Mouse (Mus musculus): ENCODE data around the gene Polr1d. TPM values are rescaled to one million over a fixed set of nuclear protein-coding genes. Genes with fewer than 3 reads are reported as not detected.

The Polr1d gene
- polyA plus RNA-seq, 1 experiment from 2014 or later: 87.3 TPM

GRCm38 (mm10) chr5:147041965-147042937, 34.6 kb upstream of the Polr1d start:
- no peaks in the 10 kb centered on the region for H3K9me3 ChIP-seq (replicated peaks; ENCODE audit: control insufficient read depth, low read length)
- H3K4me1 ChIP-seq (ENCODE audit: control insufficient read depth, insufficient read depth, low read length): peaks cover 28% of the 10 kb centered on the region
- no peak overlapping the region for H3K4me2 ChIP-seq (ENCODE audit: low read depth, low read length)
- peaks cover 15% of the 10 kb centered on the region for H3K36me3 ChIP-seq (ENCODE audit: control insufficient read depth, insufficient read depth)
- H3K9ac ChIP-seq (ENCODE audit: low read length): no peak overlapping the region
- no peak overlapping the region for H3K4me3 ChIP-seq (ENCODE audit: low read length)
- WGBS: 85% methylated on average over 40 of the region's 40 CpGs
- no peak overlapping the region for H3K27ac ChIP-seq (ENCODE audit: low read length)
- ATAC-seq (replicated peaks; ENCODE audit: extremely low read depth, insufficient read depth, low FRiP score): no peak
- no peaks in the 10 kb centered on the region for H3K27me3 ChIP-seq (ENCODE audit: control insufficient read depth, insufficient read depth, low read length)

- Histone ChIP-seq H3K4me3 (ENCODE audit: low read length) (no peak overlapping the region), H3K4me1 (ENCODE audit: control insufficient read depth, insufficient read depth, low read length) (peaks cover 21% of the 10 kb centered on the region)
These were observed 33.5 kb upstream of the Polr1d start for GRCm38 (mm10) chr5:147043240-147043844.

GRCm38 (mm10) chr5:147045311-147045710, 31.5 kb upstream of the Polr1d start:
- ATAC-seq (replicated peaks; ENCODE audit: extremely low read depth, insufficient read depth, low FRiP score): no peak
- 61% methylated on average over 10 of the region's 11 CpGs for WGBS
- Histone ChIP-seq H3K27me3 (ENCODE audit: control insufficient read depth, insufficient read depth, low read length) (no peaks in the 10 kb centered on the region), H3K4me2 (ENCODE audit: low read depth, low read length) (no peak overlapping the region), H3K4me3 (ENCODE audit: low read length) (no peak overlapping the region), H3K4me1 (ENCODE audit: control insufficient read depth, insufficient read depth, low read length) (peaks cover 24% of the 10 kb centered on the region), H3K9ac (ENCODE audit: low read length) (no peak overlapping the region), H3K36me3 (ENCODE audit: control insufficient read depth, insufficient read depth) (peaks cover 15% of the 10 kb centered on the region), H3K9me3 (replicated peaks; ENCODE audit: control insufficient read depth, low read length) (no peaks in the 10 kb centered on the region), H3K27ac (ENCODE audit: low read length) (no peak overlapping the region)

More at GRCm38 (mm10) chr5:147043240-147043844, 33.5 kb upstream of the Polr1d start:
- Histone ChIP-seq H3K9me3 (replicated peaks; ENCODE audit: control insufficient read depth, low read length) (no peaks in the 10 kb centered on the region), H3K27me3 (ENCODE audit: control insufficient read depth, insufficient read depth, low read length) (no peaks in the 10 kb centered on the region), H3K4me2 (ENCODE audit: low read depth, low read length) (no peak overlapping the region), H3K36me3 (ENCODE audit: control insufficient read depth, insufficient read depth) (peaks cover 15% of the 10 kb centered on the region), H3K9ac (ENCODE audit: low read length) (no peak overlapping the region), H3K27ac (ENCODE audit: low read length) (no peak overlapping the region)
- no peak for ATAC-seq (replicated peaks; ENCODE audit: extremely low read depth, insufficient read depth, low FRiP score)
- 72% methylated on average over 15 of the region's 15 CpGs for WGBS

- 58% methylated on average over 11 of the region's 11 CpGs for WGBS
- H3K36me3 ChIP-seq (ENCODE audit: control insufficient read depth, insufficient read depth): peaks cover 10% of the 10 kb centered on the region
- no peak overlapping the region for H3K4me2 ChIP-seq (ENCODE audit: low read depth, low read length)
- ATAC-seq (replicated peaks; ENCODE audit: extremely low read depth, insufficient read depth, low FRiP score): peak; percentile 31; the same call in 1 of the 2 replicates
- no peaks in the 10 kb centered on the region for H3K27me3 ChIP-seq (ENCODE audit: control insufficient read depth, insufficient read depth, low read length)
- no peak overlapping the region for H3K9ac ChIP-seq (ENCODE audit: low read length)
- no peaks in the 10 kb centered on the region for H3K9me3 ChIP-seq (replicated peaks; ENCODE audit: control insufficient read depth, low read length)
- no peak overlapping the region for H3K27ac ChIP-seq (ENCODE audit: low read length)
- H3K4me3 ChIP-seq (ENCODE audit: low read length): no peak overlapping the region
- H3K4me1 ChIP-seq (ENCODE audit: control insufficient read depth, insufficient read depth, low read length): peaks cover 24% of the 10 kb centered on the region
These were observed 30.9 kb upstream of the Polr1d start for GRCm38 (mm10) chr5:147045929-147046328.

- no peaks in the 10 kb centered on the region for H3K9me3 ChIP-seq (replicated peaks; ENCODE audit: control insufficient read depth, low read length)
- WGBS: 77% methylated on average over 19 of the region's 19 CpGs
- peaks cover 35% of the 10 kb centered on the region for H3K4me1 ChIP-seq (ENCODE audit: control insufficient read depth, insufficient read depth, low read length)
- no peak overlapping the region for H3K27ac ChIP-seq (ENCODE audit: low read length)
- H3K9ac ChIP-seq (ENCODE audit: low read length): no peak overlapping the region
- no peak overlapping the region for H3K4me3 ChIP-seq (ENCODE audit: low read length)
- H3K4me2 ChIP-seq (ENCODE audit: low read depth, low read length): no peak overlapping the region
- no peaks in the 10 kb centered on the region for H3K36me3 ChIP-seq (ENCODE audit: control insufficient read depth, insufficient read depth)
- H3K27me3 ChIP-seq (ENCODE audit: control insufficient read depth, insufficient read depth, low read length): no peaks in the 10 kb centered on the region
- no peak for ATAC-seq (replicated peaks; ENCODE audit: extremely low read depth, insufficient read depth, low FRiP score)
These were observed 27.2 kb upstream of the Polr1d start for GRCm38 (mm10) chr5:147049544-147050209.

GRCm38 (mm10) chr5:147050816-147051499, 25.9 kb upstream of the Polr1d start:
- no peak for ATAC-seq (replicated peaks; ENCODE audit: extremely low read depth, insufficient read depth, low FRiP score)
- H3K36me3 ChIP-seq (ENCODE audit: control insufficient read depth, insufficient read depth): no peaks in the 10 kb centered on the region
- no peaks in the 10 kb centered on the region for H3K27me3 ChIP-seq (ENCODE audit: control insufficient read depth, insufficient read depth, low read length)
- H3K9ac ChIP-seq (ENCODE audit: low read length): peak overlapping the region; percentile 3
- peaks cover 38% of the 10 kb centered on the region for H3K4me1 ChIP-seq (ENCODE audit: control insufficient read depth, insufficient read depth, low read length)
- WGBS: 56% methylated on average over 13 of the region's 13 CpGs
- H3K27ac ChIP-seq (ENCODE audit: low read length): no peak overlapping the region
- H3K9me3 ChIP-seq (replicated peaks; ENCODE audit: control insufficient read depth, low read length): no peaks in the 10 kb centered on the region
- peak overlapping the region; percentile 49 for H3K4me2 ChIP-seq (ENCODE audit: low read depth, low read length)
- H3K4me3 ChIP-seq (ENCODE audit: low read length): no peak overlapping the region

GRCm38 (mm10) chr5:147051500-147052308, 25.1 kb upstream of the Polr1d start:
- Histone ChIP-seq H3K27me3 (ENCODE audit: control insufficient read depth, insufficient read depth, low read length) (no peaks in the 10 kb centered on the region), H3K4me2 (ENCODE audit: low read depth, low read length) (peak overlapping the region; percentile 49), H3K4me3 (ENCODE audit: low read length) (no peak overlapping the region), H3K27ac (ENCODE audit: low read length) (0 out of 2 replicates have a peak overlapping the region, but pooled peaks have one; percentile 1), H3K9ac (ENCODE audit: low read length) (peak overlapping the region; percentile 3), H3K4me1 (ENCODE audit: control insufficient read depth, insufficient read depth, low read length) (peaks cover 37% of the 10 kb centered on the region), H3K36me3 (ENCODE audit: control insufficient read depth, insufficient read depth) (no peaks in the 10 kb centered on the region), H3K9me3 (replicated peaks; ENCODE audit: control insufficient read depth, low read length) (no peaks in the 10 kb centered on the region)
- ATAC-seq (replicated peaks; ENCODE audit: extremely low read depth, insufficient read depth, low FRiP score): 0 out of 2 replicates have a peak, but pooled peaks have one; percentile 34
- WGBS: 49% methylated on average over 29 of the region's 29 CpGs

GRCm38 (mm10) chr5:147052309-147052558, 24.6 kb upstream of the Polr1d start:
- Histone ChIP-seq H3K9me3 (replicated peaks; ENCODE audit: control insufficient read depth, low read length) (no peaks in the 10 kb centered on the region), H3K4me3 (ENCODE audit: low read length) (no peak overlapping the region), H3K4me2 (ENCODE audit: low read depth, low read length) (no peak overlapping the region), H3K36me3 (ENCODE audit: control insufficient read depth, insufficient read depth) (no peaks in the 10 kb centered on the region), H3K27ac (ENCODE audit: low read length) (no peak overlapping the region), H3K4me1 (ENCODE audit: control insufficient read depth, insufficient read depth, low read length) (peaks cover 41% of the 10 kb centered on the region), H3K27me3 (ENCODE audit: control insufficient read depth, insufficient read depth, low read length) (no peaks in the 10 kb centered on the region), H3K9ac (ENCODE audit: low read length) (no peak overlapping the region)
- WGBS: 80% methylated on average over 4 of the region's 4 CpGs
- ATAC-seq (replicated peaks; ENCODE audit: extremely low read depth, insufficient read depth, low FRiP score): no peak
